Mouse (Mus musculus) left cerebral cortex, adult 8-10 months (tissue): ENCODE results near the gene Obsl1. TPM values are rescaled to one million over a fixed set of nuclear protein-coding genes. Genes with fewer than 3 reads are reported as not detected.

Experiments used
- DNase-seq, 2 experiments: peaks; one replicate each; pipeline ENCODE4 v3.0.0; 2022; ENCODE audit warnings: low spot score in 2 of 2
- total RNA-seq, 4 experiments: library from RNA; stranded (reverse); gene quantifications; 2 replicates each; pipeline ENCODE4 v1.2.4; 2022

The Obsl1 gene
- total RNA-seq = 10 to 100 TPM; 25.9 to 30.7 (median 28.7) TPM

- peak in 1 of 2 experiments; percentile 37 for DNase-seq
Measured at GRCm38 (mm10) chr1:75505956-75506831, at the start of gene Obsl1. Gene Obsl1 (minus strand): TSS chr1:75506452.

GRCm38 (mm10) chr1:75555680-75556079 is 49.4 kb upstream of the Obsl1 start:
- peak in 1 of 2 experiments; percentile 33 for DNase-seq

GRCm38 (mm10) chr1:75550586-75550985 is 44.3 kb upstream of the Obsl1 start:
- DNase-seq = no peak

DNA sequence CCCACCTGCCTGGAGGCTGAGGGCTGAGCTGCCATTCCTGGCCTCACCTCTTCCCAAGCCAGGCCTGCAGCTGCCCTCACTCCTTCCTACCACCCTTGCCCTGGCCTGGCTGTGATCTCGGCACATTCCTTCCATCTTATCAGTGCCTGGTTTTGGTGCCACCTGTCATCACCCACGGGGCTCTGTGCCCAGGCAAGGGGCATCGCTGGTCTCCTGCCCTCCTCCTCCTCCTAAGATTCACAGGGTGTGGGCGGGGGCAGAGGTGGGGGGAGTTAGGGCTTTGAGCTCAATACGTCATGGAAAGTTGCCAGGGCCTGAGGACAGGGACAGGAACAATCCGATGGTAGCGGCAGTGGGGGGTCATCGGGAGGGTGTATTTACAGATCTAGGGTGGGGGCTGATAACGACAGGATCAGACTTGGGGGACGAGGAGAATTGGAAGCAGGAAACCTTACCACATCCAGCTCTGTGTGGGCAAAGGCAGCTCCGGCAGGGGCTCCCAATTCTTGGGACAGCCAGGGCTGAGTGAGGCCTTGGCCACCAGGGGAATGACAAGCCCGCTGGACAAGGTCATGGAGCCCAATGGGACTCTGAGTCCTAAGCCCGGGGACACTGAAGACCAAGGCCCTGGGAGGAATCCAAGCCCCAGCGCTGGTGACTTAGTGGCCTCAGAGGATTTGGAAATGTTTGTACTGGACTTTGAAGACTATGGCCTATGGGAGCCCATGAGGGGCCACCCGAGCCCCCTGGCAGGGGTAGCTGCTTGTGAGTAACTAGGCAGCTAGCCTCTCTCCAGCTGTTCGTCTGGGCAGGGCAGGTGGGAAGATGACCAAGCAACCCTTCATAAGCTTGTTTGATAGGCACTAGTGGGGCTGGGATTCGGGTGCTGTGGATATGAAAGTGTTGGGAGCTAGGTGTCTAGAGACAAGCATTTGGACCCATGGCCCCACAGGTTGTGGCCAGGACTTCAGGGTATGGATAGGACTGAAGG is 43.3 kb upstream of the Obsl1 start:
- DNase-seq = no peak

DNA sequence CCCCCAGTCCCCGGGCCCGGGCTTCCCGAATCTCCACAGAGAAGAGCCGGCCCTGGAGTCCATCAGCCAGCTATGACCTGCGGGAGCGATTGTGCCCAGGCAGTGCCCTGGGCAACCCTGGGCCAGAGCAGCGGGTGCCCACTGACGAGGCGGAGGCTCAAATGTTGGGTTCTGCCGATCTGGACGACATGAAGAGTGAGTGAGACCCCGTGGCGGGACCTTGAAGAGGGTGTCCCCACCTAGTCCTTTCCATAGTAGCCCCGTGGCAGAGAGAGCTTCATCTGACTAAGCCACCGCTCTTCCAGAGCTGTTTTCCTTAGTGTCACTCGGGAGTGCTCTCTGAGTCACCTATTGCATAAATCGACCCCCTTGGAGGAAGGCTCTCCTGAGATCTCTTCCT is 42.6 kb upstream of the Obsl1 start:
- no peak for DNase-seq

DNA sequence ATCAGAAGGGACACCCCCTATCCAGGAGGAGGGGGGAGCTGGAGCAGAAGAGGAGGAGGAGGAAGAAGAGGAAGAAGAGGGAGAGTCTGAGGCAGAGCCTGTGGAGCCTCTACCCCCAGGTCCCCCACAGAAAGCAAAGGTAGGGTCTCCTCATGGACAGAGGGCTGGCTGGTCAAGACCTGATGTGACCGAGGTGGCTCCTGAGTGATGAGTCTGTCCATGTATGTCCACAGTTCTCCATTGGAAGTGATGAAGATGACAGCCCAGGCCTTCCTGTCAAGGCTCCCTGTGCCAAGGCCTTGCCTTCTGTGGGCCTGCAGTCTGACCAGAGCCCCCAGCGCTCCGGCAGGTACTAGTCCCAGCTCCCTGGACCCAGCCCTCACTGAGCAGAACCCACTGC is 41.8 kb upstream of the Obsl1 start:
- no peak for DNase-seq

DNA sequence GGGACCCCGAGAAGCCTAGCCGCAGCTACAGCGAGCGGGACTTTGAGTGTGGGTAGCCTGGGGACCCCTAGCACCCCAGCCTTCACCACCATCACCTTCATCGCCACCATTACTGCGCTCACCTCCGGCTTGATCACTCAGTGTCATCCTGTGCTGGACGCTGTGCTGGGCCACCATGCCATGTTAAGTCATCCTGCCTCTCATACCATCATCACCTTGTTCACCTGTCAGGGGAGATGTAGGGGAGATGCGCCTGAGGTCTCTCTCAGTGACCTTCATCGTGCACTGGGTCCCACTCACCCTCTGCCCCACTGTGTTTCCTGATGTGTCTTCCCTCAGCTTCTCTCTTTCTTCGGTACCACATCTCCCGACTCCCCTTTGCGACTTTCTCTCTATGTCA is 41.1 kb upstream of the Obsl1 start:
- DNase-seq = no peak

- DNase-seq = peak in 1 of 2 experiments; percentile 58
Measured at GRCm38 (mm10) chr1:75545965-75546956, 40.0 kb upstream of the Obsl1 start, which contains the start of gene Slc4a3. Gene Slc4a3 (plus strand): TSS chr1:75546266.

- DNase-seq = no peak
Measured at GRCm38 (mm10) chr1:75544351-75544750, 38.1 kb upstream of the Obsl1 start.

GRCm38 (mm10) chr1:75541496-75541895 is 35.2 kb upstream of the Obsl1 start:
- DNase-seq = no peak

DNA sequence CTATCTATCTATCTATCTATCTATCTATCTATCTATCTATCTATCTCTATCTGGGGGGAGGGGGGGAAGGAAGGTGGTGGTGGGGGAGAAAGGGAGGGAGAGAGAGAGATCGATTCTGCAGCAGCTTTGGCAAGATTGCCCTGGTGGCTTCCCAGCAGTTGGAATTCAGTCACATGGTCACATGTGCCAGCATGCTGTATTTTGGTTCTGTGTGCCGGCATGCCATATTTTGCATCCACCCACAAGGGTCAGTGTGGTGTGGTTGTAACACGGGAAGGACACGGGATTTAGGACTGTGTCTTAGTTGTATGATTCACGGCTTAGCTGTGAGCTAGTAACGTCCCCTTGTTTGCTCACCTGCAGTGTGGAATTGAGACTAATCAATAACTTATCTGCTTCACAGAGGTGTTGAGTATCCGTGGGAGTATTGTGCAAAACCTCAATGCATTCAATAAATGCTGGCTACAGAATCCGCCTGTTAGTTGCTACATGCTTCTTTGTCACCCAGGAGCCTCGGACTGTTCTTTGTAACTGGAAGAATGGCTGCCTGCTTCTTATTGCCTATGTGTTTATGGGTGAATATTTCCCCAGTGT is 32.4 kb upstream of the Obsl1 start:
- no peak for DNase-seq

GRCm38 (mm10) chr1:75537587-75537986 is 31.3 kb upstream of the Obsl1 start:
- DNase-seq = no peak

DNA sequence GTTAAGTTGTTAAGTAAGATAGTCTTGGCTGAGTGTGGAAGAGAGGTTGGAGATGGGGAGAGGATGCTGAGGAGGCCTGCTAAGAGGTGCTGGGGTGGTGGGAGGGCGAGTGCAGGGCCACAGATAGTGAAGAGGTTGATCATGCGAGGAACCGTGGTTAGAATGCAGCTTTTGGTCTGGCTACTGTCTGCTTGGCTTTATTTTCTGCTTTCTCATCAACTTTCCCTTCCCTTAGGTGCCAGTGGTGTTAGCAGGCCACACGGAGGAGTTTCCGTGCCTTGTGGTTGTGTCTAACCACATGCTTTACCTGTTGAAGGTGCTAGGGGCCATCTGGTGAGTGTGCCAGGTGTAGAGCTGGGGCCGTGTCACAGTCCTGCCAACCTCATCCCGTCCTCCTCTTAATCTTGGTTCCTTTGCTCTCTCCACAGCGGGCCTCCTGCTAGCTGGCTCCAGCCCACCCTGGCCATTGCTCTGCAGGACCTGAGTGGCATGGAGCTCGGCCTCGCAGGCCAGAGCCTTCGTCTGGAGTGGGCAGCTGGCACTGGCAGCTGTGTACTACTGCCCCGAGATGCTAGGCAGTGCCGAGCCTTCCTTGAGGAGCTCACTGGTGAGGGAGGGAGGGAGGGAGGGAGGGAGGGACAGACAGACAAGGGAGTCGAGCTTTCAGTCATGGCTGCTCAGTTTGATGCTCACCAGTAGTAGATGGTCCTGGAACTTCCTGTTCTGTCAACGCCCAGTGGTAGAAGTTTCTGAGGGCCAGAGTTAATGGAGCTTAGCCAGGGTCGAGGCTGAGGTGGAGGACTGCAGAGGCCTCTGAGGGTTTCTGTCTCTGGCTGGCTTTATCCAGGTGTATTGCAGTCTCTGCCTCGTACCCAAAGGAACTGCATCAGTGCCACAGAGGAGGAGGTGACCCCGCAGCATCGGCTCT is 27.3 kb upstream of the Obsl1 start:
- DNase-seq = no peak

- no peak for DNase-seq
Measured at GRCm38 (mm10) chr1:75532280-75533172, 26.3 kb upstream of the Obsl1 start.

GRCm38 (mm10) chr1:75530546-75530945 is 24.3 kb upstream of the Obsl1 start:
- DNase-seq = no peak

DNA sequence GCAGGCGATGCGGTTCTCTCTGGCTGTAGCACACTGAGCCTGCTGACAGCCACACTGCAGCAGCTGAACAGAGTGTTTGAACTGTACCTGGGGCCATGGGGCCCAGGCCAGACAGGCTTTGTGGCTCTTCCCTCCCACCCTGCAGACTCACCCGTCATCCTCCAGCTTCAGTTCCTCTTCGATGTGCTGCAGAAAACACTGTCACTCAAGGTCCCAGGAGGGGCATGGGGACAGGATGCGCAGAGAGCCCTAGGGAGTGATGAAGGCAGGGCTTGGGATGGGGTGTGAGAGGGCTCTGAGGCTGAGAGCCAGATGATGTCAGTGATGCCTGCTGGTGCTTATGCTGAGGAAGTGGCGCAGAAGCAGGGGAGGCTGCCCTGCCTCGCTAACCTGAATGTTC is 18.4 kb upstream of the Obsl1 start:
- no peak for DNase-seq

DNA sequence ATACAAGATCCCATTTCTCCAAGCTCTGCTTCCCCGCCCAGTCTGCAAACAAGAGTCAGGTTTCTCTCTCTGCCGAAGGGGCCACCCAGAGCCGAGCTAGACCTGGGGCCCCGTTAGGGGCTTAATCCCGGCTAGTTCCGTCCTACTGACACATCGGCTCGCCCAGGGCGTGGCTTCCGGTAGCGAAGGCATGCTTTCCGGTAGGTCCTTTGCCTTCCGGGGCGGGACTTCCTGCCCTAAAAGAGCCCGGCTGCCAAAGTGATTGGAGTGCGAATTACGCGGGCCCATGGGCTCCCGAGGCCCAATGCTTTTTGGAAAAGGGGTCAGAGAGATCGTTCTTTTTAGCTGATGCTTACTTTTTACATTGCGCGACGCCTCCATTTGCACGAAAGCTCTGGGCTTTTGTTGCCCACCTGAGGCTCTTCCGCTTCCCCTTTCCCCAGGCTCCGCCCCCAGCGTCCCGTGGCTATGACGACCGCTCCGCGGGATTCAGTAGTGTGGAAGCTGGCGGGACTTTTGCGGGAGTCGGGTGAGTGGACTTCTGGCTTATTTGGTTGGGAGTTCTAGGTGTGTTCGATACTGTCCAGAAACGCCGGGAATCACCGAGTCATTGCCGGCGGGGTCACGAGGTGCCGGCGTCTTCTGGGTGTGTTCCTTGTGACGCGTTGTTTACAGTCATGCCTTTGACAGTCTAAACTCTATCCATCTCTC is 15.2 kb upstream of the Obsl1 start, which contains the start of gene Stk11ip:
Gene Stk11ip, plus strand, starts transcription at position 209 of the 711 bp plus-strand sequence.
- DNase-seq = peak; percentile 91 to 92
